Mouse (Mus musculus): ENCODE measurements around the gene Trpv5. TPM values are rescaled to one million over a fixed set of nuclear protein-coding genes. Genes with fewer than 3 reads are reported as not detected.

Trpv5 gene
- polyA plus RNA-seq (2015; fragmentation: Nextera tagmentation; extraction: Ambion mirVana) = 0.11 and 0.13 TPM in 2 replicates

- Histone ChIP-seq H3K4me1 (ENCODE audit: control insufficient read depth, insufficient read depth, low read length) (no peaks in the 10 kb centered on the region), H3K9me3 (ENCODE audit: control insufficient read depth, low read length) (no peaks in the 10 kb centered on the region), H3K9ac (ENCODE audit: low read depth, low read length) (no peak within 1 kb of the TSS), H3K36me3 (ENCODE audit: control insufficient read depth, insufficient read depth, low read length) (no peaks in the 10 kb centered on the region), H3K4me3 (ENCODE audit: low read length) (no peak within 1 kb of the TSS), H3K27ac (ENCODE audit: low read length) (no peak within 1 kb of the TSS), H3K27me3 (replicated peaks; ENCODE audit: control insufficient read depth, insufficient read depth, low read length) (no peaks in the 10 kb centered on the region), H3K4me2 (ENCODE audit: low read depth, low read length) (no peak within 1 kb of the TSS)
- ATAC-seq = no peak
- WGBS = 75% methylated on average over 1 of the region's 1 CpGs
Observed at GRCm38 (mm10) chr6:41680669-41681068, at the start of gene Trpv5. TSS of gene Trpv5 (minus strand) at chr6:41680769.

- Histone ChIP-seq H3K4me3 (ENCODE audit: low read length) (no peak overlapping the region), H3K27ac (ENCODE audit: low read length) (no peak overlapping the region), H3K4me2 (ENCODE audit: low read depth, low read length) (no peak overlapping the region), H3K9me3 (ENCODE audit: control insufficient read depth, low read length) (no peaks in the 10 kb centered on the region), H3K27me3 (replicated peaks; ENCODE audit: control insufficient read depth, insufficient read depth, low read length) (no peaks in the 10 kb centered on the region), H3K36me3 (ENCODE audit: control insufficient read depth, insufficient read depth, low read length) (no peaks in the 10 kb centered on the region), H3K4me1 (ENCODE audit: control insufficient read depth, insufficient read depth, low read length) (no peaks in the 10 kb centered on the region), H3K9ac (ENCODE audit: low read depth, low read length) (no peak overlapping the region)
- WGBS = 75% methylated on average over 1 of the region's 1 CpGs
- ATAC-seq = no peak
Observed at GRCm38 (mm10) chr6:41727989-41728609, 47.5 kb upstream of the Trpv5 start.

- Histone ChIP-seq H3K4me2 (ENCODE audit: low read depth, low read length) (no peak overlapping the region), H3K9ac (ENCODE audit: low read depth, low read length) (no peak overlapping the region), H3K4me1 (ENCODE audit: control insufficient read depth, insufficient read depth, low read length) (no peaks in the 10 kb centered on the region), H3K27me3 (replicated peaks; ENCODE audit: control insufficient read depth, insufficient read depth, low read length) (no peaks in the 10 kb centered on the region), H3K4me3 (ENCODE audit: low read length) (no peak overlapping the region), H3K27ac (ENCODE audit: low read length) (no peak overlapping the region), H3K36me3 (ENCODE audit: control insufficient read depth, insufficient read depth, low read length) (no peaks in the 10 kb centered on the region), H3K9me3 (ENCODE audit: control insufficient read depth, low read length) (no peaks in the 10 kb centered on the region)
- 87% methylated on average over 2 of the region's 2 CpGs for WGBS
- ATAC-seq = no peak
Observed at GRCm38 (mm10) chr6:41721430-41721829, 40.9 kb upstream of the Trpv5 start.

GRCm38 (mm10) chr6:41710281-41710680, 29.7 kb upstream of the Trpv5 start:
- no peak overlapping the region for H3K9ac ChIP-seq (ENCODE audit: low read depth, low read length)
- no peak overlapping the region for H3K4me2 ChIP-seq (ENCODE audit: low read depth, low read length)
- no peak overlapping the region for H3K4me3 ChIP-seq (ENCODE audit: low read length)
- H3K27ac ChIP-seq (ENCODE audit: low read length) = no peak overlapping the region
- no peaks in the 10 kb centered on the region for H3K27me3 ChIP-seq (replicated peaks; ENCODE audit: control insufficient read depth, insufficient read depth, low read length)
- H3K4me1 ChIP-seq (ENCODE audit: control insufficient read depth, insufficient read depth, low read length) = no peaks in the 10 kb centered on the region
- ATAC-seq = no peak
- no peaks in the 10 kb centered on the region for H3K9me3 ChIP-seq (ENCODE audit: control insufficient read depth, low read length)
- H3K36me3 ChIP-seq (ENCODE audit: control insufficient read depth, insufficient read depth, low read length) = no peaks in the 10 kb centered on the region
- 58% methylated on average over 1 of the region's 1 CpGs for WGBS

GRCm38 (mm10) chr6:41706275-41706674, 25.7 kb upstream of the Trpv5 start:
- ATAC-seq = peak; percentile 84
- WGBS = 88% methylated on average over 7 of the region's 7 CpGs
- H3K27ac ChIP-seq (ENCODE audit: low read length) = no peak overlapping the region

GRCm38 (mm10) chr6:41704123-41704522, 23.6 kb upstream of the Trpv5 start, which contains the start of gene Kel:
TSS of gene Kel (minus strand) at chr6:41704339.
- ATAC-seq = peak; percentile 88
- Histone ChIP-seq H3K9ac (ENCODE audit: low read depth, low read length) (no peak within 1 kb of the TSS), H3K4me1 (ENCODE audit: control insufficient read depth, insufficient read depth, low read length) (no peaks in the 10 kb centered on the region), H3K36me3 (ENCODE audit: control insufficient read depth, insufficient read depth, low read length) (no peaks in the 10 kb centered on the region), H3K9me3 (ENCODE audit: control insufficient read depth, low read length) (no peaks in the 10 kb centered on the region), H3K4me2 (ENCODE audit: low read depth, low read length) (no peak within 1 kb of the TSS), H3K4me3 (ENCODE audit: low read length) (no peak within 1 kb of the TSS), H3K27me3 (replicated peaks; ENCODE audit: control insufficient read depth, insufficient read depth, low read length) (no peaks in the 10 kb centered on the region), H3K27ac (ENCODE audit: low read length) (no peak within 1 kb of the TSS)
- WGBS = 25% methylated on average over 1 of the region's 1 CpGs

More at GRCm38 (mm10) chr6:41706275-41706674, 25.7 kb upstream of the Trpv5 start:
- H3K36me3 ChIP-seq (ENCODE audit: control insufficient read depth, insufficient read depth, low read length) = no peaks in the 10 kb centered on the region
- no peak overlapping the region for H3K4me2 ChIP-seq (ENCODE audit: low read depth, low read length)
- H3K4me1 ChIP-seq (ENCODE audit: control insufficient read depth, insufficient read depth, low read length) = no peaks in the 10 kb centered on the region
- no peaks in the 10 kb centered on the region for H3K9me3 ChIP-seq (ENCODE audit: control insufficient read depth, low read length)
- no peak overlapping the region for H3K4me3 ChIP-seq (ENCODE audit: low read length)
- H3K9ac ChIP-seq (ENCODE audit: low read depth, low read length) = no peak overlapping the region
- no peaks in the 10 kb centered on the region for H3K27me3 ChIP-seq (replicated peaks; ENCODE audit: control insufficient read depth, insufficient read depth, low read length)

GRCm38 (mm10) chr6:41702928-41703327, 22.4 kb upstream of the Trpv5 start:
- Histone ChIP-seq H3K27me3 (replicated peaks; ENCODE audit: control insufficient read depth, insufficient read depth, low read length) (no peaks in the 10 kb centered on the region), H3K36me3 (ENCODE audit: control insufficient read depth, insufficient read depth, low read length) (no peaks in the 10 kb centered on the region), H3K9me3 (ENCODE audit: control insufficient read depth, low read length) (no peaks in the 10 kb centered on the region), H3K4me2 (ENCODE audit: low read depth, low read length) (no peak overlapping the region), H3K9ac (ENCODE audit: low read depth, low read length) (no peak overlapping the region), H3K27ac (ENCODE audit: low read length) (no peak overlapping the region), H3K4me3 (ENCODE audit: low read length) (no peak overlapping the region), H3K4me1 (ENCODE audit: control insufficient read depth, insufficient read depth, low read length) (no peaks in the 10 kb centered on the region)
- ATAC-seq = peak; percentile 62; the same call in 1 of the 2 replicates
- WGBS = 74% methylated on average over 2 of the region's 2 CpGs

- Histone ChIP-seq H3K4me1 (ENCODE audit: control insufficient read depth, insufficient read depth, low read length) (no peaks in the 10 kb centered on the region), H3K4me2 (ENCODE audit: low read depth, low read length) (no peak overlapping the region), H3K27ac (ENCODE audit: low read length) (no peak overlapping the region), H3K4me3 (ENCODE audit: low read length) (no peak overlapping the region), H3K9me3 (ENCODE audit: control insufficient read depth, low read length) (no peaks in the 10 kb centered on the region), H3K36me3 (ENCODE audit: control insufficient read depth, insufficient read depth, low read length) (no peaks in the 10 kb centered on the region), H3K9ac (ENCODE audit: low read depth, low read length) (no peak overlapping the region), H3K27me3 (replicated peaks; ENCODE audit: control insufficient read depth, insufficient read depth, low read length) (no peaks in the 10 kb centered on the region)
- WGBS = 61% methylated on average over 1 of the region's 1 CpGs
- no peak for ATAC-seq
Observed at GRCm38 (mm10) chr6:41701245-41701644, 20.7 kb upstream of the Trpv5 start.

- H3K36me3 ChIP-seq (ENCODE audit: control insufficient read depth, insufficient read depth, low read length) = no peaks in the 10 kb centered on the region
- H3K9me3 ChIP-seq (ENCODE audit: control insufficient read depth, low read length) = no peaks in the 10 kb centered on the region
- no peaks in the 10 kb centered on the region for H3K27me3 ChIP-seq (replicated peaks; ENCODE audit: control insufficient read depth, insufficient read depth, low read length)
- H3K4me3 ChIP-seq (ENCODE audit: low read length) = no peak overlapping the region
- WGBS = 92% methylated on average over 1 of the region's 1 CpGs
- no peak overlapping the region for H3K9ac ChIP-seq (ENCODE audit: low read depth, low read length)
- H3K27ac ChIP-seq (ENCODE audit: low read length) = no peak overlapping the region
- H3K4me2 ChIP-seq (ENCODE audit: low read depth, low read length) = no peak overlapping the region
- ATAC-seq = no peak
- H3K4me1 ChIP-seq (ENCODE audit: control insufficient read depth, insufficient read depth, low read length) = no peaks in the 10 kb centered on the region
Observed at GRCm38 (mm10) chr6:41694407-41694806, 13.8 kb upstream of the Trpv5 start.

GRCm38 (mm10) chr6:41692200-41692599, 11.6 kb upstream of the Trpv5 start:
- no peaks in the 10 kb centered on the region for H3K27me3 ChIP-seq (replicated peaks; ENCODE audit: control insufficient read depth, insufficient read depth, low read length)
- no peak for ATAC-seq

More at GRCm38 (mm10) chr6:41692200-41692599, 11.6 kb upstream of the Trpv5 start:
- Histone ChIP-seq H3K9ac (ENCODE audit: low read depth, low read length) (no peak overlapping the region), H3K27ac (ENCODE audit: low read length) (no peak overlapping the region), H3K4me1 (ENCODE audit: control insufficient read depth, insufficient read depth, low read length) (no peaks in the 10 kb centered on the region), H3K4me2 (ENCODE audit: low read depth, low read length) (no peak overlapping the region), H3K4me3 (ENCODE audit: low read length) (no peak overlapping the region), H3K36me3 (ENCODE audit: control insufficient read depth, insufficient read depth, low read length) (no peaks in the 10 kb centered on the region), H3K9me3 (ENCODE audit: control insufficient read depth, low read length) (no peaks in the 10 kb centered on the region)

All from intestine, embryonic 16.5 days (tissue).